Mouse (Mus musculus) lung, postnatal 0 days (tissue): ENCODE measurements at regions not wholly inside any gene's neighbourhood (a gene's known extent, or its start where the extent isn't known, plus 50 kb on each side); places are given as distances from the start of the nearest gene placed in this dataset.
A peak's percentile ranks its signal among the peaks of the same experiment; 100 is the strongest.

ENCODE experiments used
- ATAC-seq: fragments of 200-750 bp; cut with Nextera tagmentation; 2 replicates; pipeline ENCODE4 v1.8.0; 2017; ENCODE audit warnings: moderate library complexity
- DNase-seq: peaks from one replicate; pipeline ENCODE4 v3.0.0-alpha.2; 2016; ENCODE audit warnings: low spot score
- H3K27ac ChIP-seq: fragments of 300-500 bp; sonication (generic); 2 replicates; pipeline ENCODE4 v1.5.1; 2014; ENCODE audit warnings: antibody characterized with exemption, mild to moderate bottlenecking, low read length, mixed read lengths
- H3K27me3 ChIP-seq: fragments of 300-500 bp; sonication (generic); replicated peaks from 2 replicates; pipeline ENCODE4 v1.6.1; 2014; ENCODE audit warnings: low read length, mixed read lengths; ENCODE audit not compliant: insufficient read depth
- H3K36me3 ChIP-seq: fragments of 300-500 bp; sonication (generic); 2 replicates; pipeline ENCODE4 v1.6.1; 2014; ENCODE audit warnings: low read length, mixed read lengths; ENCODE audit not compliant: insufficient read depth
- H3K4me1 ChIP-seq: fragments of 300-500 bp; sonication (generic); 2 replicates; pipeline ENCODE4 v1.6.1; 2014; ENCODE audit warnings: antibody characterized with exemption, low read depth, low read length, mixed read lengths; ENCODE audit not compliant: insufficient read depth
- H3K4me2 ChIP-seq: fragments of 300-500 bp; sonication (generic); replicated peaks from 2 replicates; pipeline ENCODE4 v1.6.1; 2014; ENCODE audit warnings: low read depth, mild to moderate bottlenecking, low read length, moderate library complexity, mixed read lengths
- H3K4me3 ChIP-seq: fragments of 300-500 bp; sonication (generic); 2 replicates; pipeline ENCODE4 v1.5.1; 2014; ENCODE audit warnings: low read depth, low read length
- H3K9ac ChIP-seq: fragments of 300-500 bp; sonication (generic); replicated peaks from 2 replicates; pipeline ENCODE4 v1.6.1; 2014; ENCODE audit warnings: low read depth, mild to moderate bottlenecking
- H3K9me3 ChIP-seq: fragments of 300-500 bp; sonication (generic); 2 replicates; pipeline ENCODE4 v1.6.1; 2016; ENCODE audit warnings: low read length, mixed read lengths
- CTCF ChIP-seq: IDR thresholded peaks from 2 replicates; pipeline ENCODE4 v1.5.1; 2016; ENCODE audit warnings: antibody characterized with exemption, mild to moderate bottlenecking
- EP300 ChIP-seq: IDR thresholded peaks from 2 replicates; pipeline ENCODE4 v1.6.1; 2016; ENCODE audit warnings: antibody characterized with exemption, mild to moderate bottlenecking, control low read depth
- WGBS: fragments of 180-500 bp; shearing (Covaris S2); extraction: QIAGEN DNeasy Blood & Tissue Kit; methylation state at CpG from one replicate; pipeline ENCODE4 v1.1.7; 2014; 5-methylcytosine and 5-hydroxymethylcytosine counted together

GRCm38 (mm10) chr1:4661761-4662160 lies 145.9 kb upstream of the Gm37988 start:
- Histone ChIP-seq H3K27ac (no peak overlapping the region), H3K4me2 (no peak overlapping the region), H3K9me3 (no peaks in the 10 kb centered on the region), H3K27me3 (no peaks in the 10 kb centered on the region), H3K36me3 (no peaks in the 10 kb centered on the region), H3K9ac (no peak overlapping the region), H3K4me3 (no peak overlapping the region), H3K4me1 (no peaks in the 10 kb centered on the region)
- no peak for DNase-seq
- no peak for TF ChIP-seq EP300
- TF ChIP-seq CTCF = no peak
- no peak for ATAC-seq
- WGBS = 86% methylated on average over 1 of the region's 1 CpGs

DNA sequence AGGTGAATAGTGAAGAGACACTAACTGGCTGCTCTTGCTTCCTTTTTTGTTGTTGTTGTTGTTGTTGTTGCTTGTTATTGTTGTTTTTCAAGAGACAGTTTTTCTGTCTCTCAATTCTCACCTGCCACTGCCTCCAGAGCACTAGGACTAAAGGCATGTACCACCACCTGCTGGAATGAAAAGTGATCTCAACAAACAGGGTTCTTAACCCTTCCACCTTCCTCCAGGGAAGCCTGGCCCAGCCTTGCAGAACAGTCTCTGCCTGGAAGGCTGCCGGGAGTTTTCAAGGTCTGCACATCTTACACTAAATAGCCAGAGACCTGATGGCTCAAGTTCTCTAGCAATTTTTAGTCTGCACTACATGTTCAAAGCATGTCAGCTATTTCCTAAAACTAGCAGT lies 138.0 kb upstream of the Gm37988 start:
- no peak overlapping the region for H3K4me3 ChIP-seq
- 48% methylated on average over 1 of the region's 1 CpGs for WGBS
- ATAC-seq = no peak

GRCm38 (mm10) chr1:4671237-4672019 lies 136.3 kb upstream of the Gm37988 start:
- Histone ChIP-seq H3K4me1 (no peaks in the 10 kb centered on the region), H3K4me3 (no peak overlapping the region), H3K9me3 (no peaks in the 10 kb centered on the region), H3K9ac (no peak overlapping the region), H3K36me3 (no peaks in the 10 kb centered on the region), H3K4me2 (no peak overlapping the region), H3K27ac (no peak overlapping the region), H3K27me3 (no peaks in the 10 kb centered on the region)
- DNase-seq (peak; percentile 27), ATAC-seq (peak; percentile 67; the same call in 1 of the 2 replicates)
- TF ChIP-seq CTCF = no peak
- TF ChIP-seq EP300 = no peak
- 15% methylated on average over 1 of the region's 1 CpGs for WGBS

More for the DNA sequence above, 138.0 kb upstream of the Gm37988 start:
- Histone ChIP-seq H3K9me3 (no peaks in the 10 kb centered on the region), H3K27me3 (no peaks in the 10 kb centered on the region), H3K4me1 (no peaks in the 10 kb centered on the region), H3K27ac (no peak overlapping the region), H3K36me3 (no peaks in the 10 kb centered on the region), H3K4me2 (no peak overlapping the region), H3K9ac (no peak overlapping the region)
- TF ChIP-seq CTCF = peak; percentile 46
- no peak for TF ChIP-seq EP300
- no peak for DNase-seq

DNA sequence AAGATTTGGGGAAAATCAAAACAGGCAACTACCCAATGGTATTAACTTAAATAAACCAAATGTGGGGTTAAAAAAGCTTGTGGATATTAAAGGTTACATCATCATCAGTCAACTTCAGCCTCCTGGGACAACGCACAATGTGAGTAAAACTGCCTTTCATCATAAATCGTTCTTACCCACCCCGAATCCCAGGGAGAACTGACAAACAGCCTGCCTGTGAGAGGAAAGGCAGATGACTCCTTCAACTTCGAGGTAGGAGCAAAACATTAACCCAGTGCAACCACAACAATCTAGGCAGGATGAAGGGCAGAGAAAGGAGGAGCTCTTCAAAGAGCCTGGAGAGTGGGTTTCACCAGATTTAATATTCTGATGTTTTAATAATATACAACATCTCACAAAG lies 135.3 kb upstream of the Gm37988 start:
- TF ChIP-seq CTCF (no peak), EP300 (no peak)

DNA sequence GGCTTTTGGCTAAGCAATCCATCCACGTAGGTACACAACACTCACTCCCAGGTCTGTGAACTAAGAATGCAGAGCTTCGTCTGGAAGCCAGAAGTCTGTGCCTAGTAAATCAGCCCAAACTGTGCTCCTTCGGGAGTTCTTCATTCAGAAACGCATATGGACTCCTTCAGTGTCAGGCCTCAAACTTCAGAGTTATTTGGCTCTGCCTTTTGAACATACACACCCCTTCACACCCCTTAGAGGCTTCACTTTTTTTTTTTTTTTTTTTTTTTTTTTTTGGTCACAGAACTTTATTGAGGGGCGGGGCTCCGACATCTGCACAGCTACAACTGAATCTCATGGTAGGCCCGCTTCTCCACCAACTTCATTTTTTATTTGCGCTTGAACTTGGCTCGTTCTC lies 120.1 kb upstream of the Gm37988 start:
- Histone ChIP-seq H3K4me1 (no peaks in the 10 kb centered on the region), H3K4me3 (no peak overlapping the region), H3K9me3 (no peaks in the 10 kb centered on the region), H3K9ac (no peak overlapping the region), H3K27me3 (no peaks in the 10 kb centered on the region), H3K36me3 (no peaks in the 10 kb centered on the region), H3K4me2 (no peak overlapping the region), H3K27ac (no peak overlapping the region)
- WGBS = 87% methylated on average over 9 of the region's 9 CpGs
- ATAC-seq (no peak), DNase-seq (no peak)
- TF ChIP-seq CTCF = no peak
- TF ChIP-seq EP300 = no peak

More for the DNA sequence above, 135.3 kb upstream of the Gm37988 start:
- no peak overlapping the region for H3K27ac ChIP-seq
- H3K4me1 ChIP-seq = no peaks in the 10 kb centered on the region
- 19% methylated on average over 4 of the region's 4 CpGs for WGBS
- no peaks in the 10 kb centered on the region for H3K36me3 ChIP-seq
- H3K9me3 ChIP-seq = no peaks in the 10 kb centered on the region
- no peak overlapping the region for H3K4me2 ChIP-seq
- H3K27me3 ChIP-seq = no peaks in the 10 kb centered on the region
- ATAC-seq = no peak
- DNase-seq = no peak
- no peak overlapping the region for H3K4me3 ChIP-seq
- H3K9ac ChIP-seq = no peak overlapping the region

- Histone ChIP-seq H3K4me2 (peak overlapping the region; percentile 46), H3K9ac (no peak overlapping the region), H3K27me3 (no peaks in the 10 kb centered on the region), H3K27ac (no peak overlapping the region), H3K4me3 (peak overlapping the region; percentile 10; the same call in 1 of the 2 replicates), H3K36me3 (no peaks in the 10 kb centered on the region), H3K4me1 (no peaks in the 10 kb centered on the region), H3K9me3 (no peaks in the 10 kb centered on the region)
- ATAC-seq = no peak
- no peak for TF ChIP-seq EP300
- TF ChIP-seq CTCF = no peak
- DNase-seq = no peak
- 30% methylated on average over 26 of the region's 26 CpGs for WGBS
Observed at GRCm38 (mm10) chr1:4689096-4689495, 118.6 kb upstream of the Gm37988 start.

GRCm38 (mm10) chr1:4703316-4703715 lies 104.4 kb upstream of the Gm37988 start:
- WGBS = 75% methylated on average over 3 of the region's 3 CpGs
- Histone ChIP-seq H3K9ac (no peak overlapping the region), H3K4me1 (no peaks in the 10 kb centered on the region), H3K27me3 (no peaks in the 10 kb centered on the region), H3K9me3 (no peaks in the 10 kb centered on the region), H3K4me2 (no peak overlapping the region), H3K36me3 (no peaks in the 10 kb centered on the region), H3K27ac (no peak overlapping the region), H3K4me3 (no peak overlapping the region)
- no peak for TF ChIP-seq EP300
- no peak for TF ChIP-seq CTCF
- ATAC-seq (no peak), DNase-seq (no peak)
